Mouse (Mus musculus) embryonic fibroblast, embryonic 13.5 days (primary cell): ENCODE measurements at regions not wholly inside any gene's neighbourhood (a gene's known extent, or its start where the extent isn't known, plus 50 kb on each side); places are given as distances from the start of the nearest gene placed in this dataset.

ENCODE experiments used
- H3K27ac ChIP-seq: 2 replicates; pipeline ENCODE4 v1.5.1; 2012; ENCODE audit warnings: low read length, control low read depth, inconsistent platforms; ENCODE audit not compliant: insufficient read depth
- H3K4me1 ChIP-seq: 2 replicates; pipeline ENCODE4 v1.6.1; 2011; ENCODE audit warnings: low read length; ENCODE audit not compliant: control insufficient read depth, insufficient read depth
- H3K4me3 ChIP-seq: 2 replicates; pipeline ENCODE4 v1.5.1; 2011; ENCODE audit warnings: mild to moderate bottlenecking, control low read depth, low read length; ENCODE audit not compliant: insufficient read depth
- CTCF ChIP-seq: IDR thresholded peaks from 2 replicates; pipeline ENCODE4 v1.5.1; 2011; ENCODE audit warnings: mild to moderate bottlenecking, control low read depth, low read length, moderate library complexity, borderline replicate concordance; ENCODE audit not compliant: insufficient read depth
- POLR2A ChIP-seq: IDR thresholded peaks from 2 replicates; pipeline ENCODE4 v1.6.1; 2011; ENCODE audit warnings: low read depth, mild to moderate bottlenecking, control low read depth, low read length, moderate library complexity

GRCm38 (mm10) chr3:149279338-149279737 lies 289.0 kb upstream of the Adgrl2 start:
- H3K27ac ChIP-seq = no peak overlapping the region
- no peak for TF ChIP-seq CTCF
- TF ChIP-seq POLR2A = no peak
- H3K4me3 ChIP-seq = no peak overlapping the region
- H3K4me1 ChIP-seq = no peaks in the 10 kb centered on the region

GRCm38 (mm10) chr3:149277812-149278211 lies 287.5 kb upstream of the Adgrl2 start:
- Histone ChIP-seq H3K4me1 (no peaks in the 10 kb centered on the region), H3K27ac (no peak overlapping the region), H3K4me3 (no peak overlapping the region)
- TF ChIP-seq POLR2A (no peak), CTCF (no peak)

- H3K4me1 ChIP-seq = no peaks in the 10 kb centered on the region
- H3K4me3 ChIP-seq = no peak overlapping the region
- no peak for TF ChIP-seq CTCF
- TF ChIP-seq POLR2A = no peak
- H3K27ac ChIP-seq = no peak overlapping the region
These were observed 285.2 kb upstream of the Adgrl2 start for GRCm38 (mm10) chr3:149275478-149276132.

DNA sequence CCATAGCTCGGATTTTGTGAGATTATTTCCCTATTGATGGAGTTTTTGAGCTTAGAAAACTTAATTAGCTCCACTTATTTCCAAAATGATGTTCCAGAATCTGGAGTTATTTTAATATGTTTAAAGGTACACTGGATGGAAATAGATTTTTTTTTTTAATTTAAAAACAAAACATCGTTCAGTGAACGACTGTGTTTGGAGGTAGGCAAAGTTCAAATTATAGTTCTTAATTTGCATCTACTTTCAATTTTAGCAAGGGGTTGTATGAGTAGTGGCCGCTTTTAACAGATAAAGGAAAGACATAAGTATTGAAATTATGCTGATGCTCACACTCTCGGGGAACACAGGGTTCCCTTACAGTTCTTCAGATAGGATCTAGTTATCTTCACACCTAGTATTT lies 284.6 kb upstream of the Adgrl2 start:
- H3K27ac ChIP-seq = no peak overlapping the region
- no peak overlapping the region for H3K4me3 ChIP-seq
- H3K4me1 ChIP-seq = no peaks in the 10 kb centered on the region
- TF ChIP-seq CTCF (no peak), POLR2A (no peak)

- H3K4me3 ChIP-seq = no peak overlapping the region
- no peaks in the 10 kb centered on the region for H3K4me1 ChIP-seq
- H3K27ac ChIP-seq = no peak overlapping the region
- TF ChIP-seq POLR2A = no peak
- no peak for TF ChIP-seq CTCF
These were observed 283.8 kb upstream of the Adgrl2 start for GRCm38 (mm10) chr3:149273993-149274692.

DNA sequence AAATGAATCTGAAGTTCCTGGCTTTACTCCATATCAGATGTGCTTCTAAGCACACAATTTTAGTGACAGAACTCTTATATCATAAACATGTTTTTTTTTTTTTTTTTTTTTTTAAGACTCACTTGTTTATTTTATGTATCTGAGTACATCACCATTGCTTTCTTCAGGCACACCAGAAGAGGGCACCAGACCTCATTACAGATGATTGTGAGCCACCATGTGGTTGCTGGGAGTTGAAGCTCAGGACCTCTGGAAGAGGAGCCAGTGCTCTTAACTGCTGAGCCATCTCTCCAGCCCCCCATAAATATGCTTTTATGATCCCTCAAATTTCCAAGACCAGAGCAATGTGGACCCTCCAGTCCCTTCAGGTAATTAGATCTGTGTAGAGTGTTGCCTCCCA lies 280.1 kb upstream of the Adgrl2 start:
- H3K4me3 ChIP-seq = no peak overlapping the region
- TF ChIP-seq CTCF (no peak), POLR2A (no peak)
- no peaks in the 10 kb centered on the region for H3K4me1 ChIP-seq
- no peak overlapping the region for H3K27ac ChIP-seq

DNA sequence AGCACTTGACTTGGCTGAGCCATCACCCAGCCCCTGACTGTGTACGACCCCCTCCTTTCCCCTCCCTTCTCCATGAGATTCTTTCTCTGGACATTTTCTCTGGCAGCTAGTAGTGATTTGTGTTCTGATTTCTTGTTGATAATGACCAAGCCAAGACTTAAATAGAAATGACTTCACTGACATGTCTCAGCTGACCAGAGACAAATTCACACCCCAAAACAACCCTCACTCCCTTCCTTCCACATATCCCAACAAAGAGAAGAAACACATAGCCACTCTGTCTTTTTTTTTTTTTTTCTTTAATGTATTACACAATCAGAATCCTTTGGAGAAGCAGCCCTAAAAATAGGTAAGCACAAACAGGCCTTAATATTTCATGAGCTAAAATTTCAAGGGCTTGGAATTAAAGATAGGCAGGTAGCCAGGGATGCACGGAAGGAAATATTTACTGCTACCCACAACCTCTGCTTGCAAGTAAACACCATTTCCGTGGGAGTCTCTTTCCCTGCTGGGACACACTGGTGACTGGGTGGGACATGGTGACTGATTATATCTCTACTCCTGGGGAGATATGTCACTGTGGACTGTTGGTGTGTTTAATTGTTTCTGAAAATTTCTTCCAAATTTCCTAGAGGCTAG lies 272.1 kb upstream of the Adgrl2 start:
- Histone ChIP-seq H3K27ac (no peak overlapping the region), H3K4me3 (no peak overlapping the region), H3K4me1 (no peaks in the 10 kb centered on the region)
- TF ChIP-seq POLR2A = no peak
- no peak for TF ChIP-seq CTCF

- no peak for TF ChIP-seq POLR2A
- TF ChIP-seq CTCF = no peak
- H3K4me1 ChIP-seq = no peaks in the 10 kb centered on the region; the same call in 1 of the 2 replicates
- no peak overlapping the region for H3K27ac ChIP-seq
- H3K4me3 ChIP-seq = no peak overlapping the region
These were observed 271.4 kb upstream of the Adgrl2 start for GRCm38 (mm10) chr3:149261764-149262163.

- H3K4me1 ChIP-seq = peaks cover 2% of the 10 kb centered on the region; the same call in 1 of the 2 replicates
- TF ChIP-seq CTCF = no peak
- TF ChIP-seq POLR2A = no peak
- H3K27ac ChIP-seq = no peak overlapping the region
- no peak overlapping the region for H3K4me3 ChIP-seq
These were observed 268.5 kb upstream of the Adgrl2 start for GRCm38 (mm10) chr3:149258826-149259225.

DNA sequence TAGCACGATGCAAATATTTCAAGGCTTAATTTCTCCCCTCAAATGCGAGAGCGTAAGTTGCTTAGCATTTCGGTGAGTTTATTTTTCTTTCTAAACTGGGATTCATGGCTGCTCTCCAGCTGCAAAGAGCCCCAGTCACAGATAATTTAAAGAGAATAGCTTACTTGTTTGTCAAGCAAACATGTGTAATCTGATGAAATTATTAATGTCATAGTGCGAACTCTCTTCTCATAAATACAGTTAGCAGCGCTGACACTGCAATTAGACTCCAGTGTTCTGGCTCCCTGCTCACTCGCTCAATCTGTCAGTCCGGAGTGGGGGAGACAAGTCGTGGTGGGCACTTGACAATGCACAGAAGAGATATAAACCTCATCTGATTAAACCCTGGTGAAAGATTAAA lies 266.5 kb upstream of the Adgrl2 start:
- no peak for TF ChIP-seq POLR2A
- no peak for TF ChIP-seq CTCF
- Histone ChIP-seq H3K4me1 (peaks cover 6% of the 10 kb centered on the region), H3K4me3 (no peak overlapping the region)

More for the DNA sequence above, 266.5 kb upstream of the Adgrl2 start:
- no peak overlapping the region for H3K27ac ChIP-seq
